Mouse (Mus musculus) kidney, postnatal 10 days (tissue): ENCODE measurements around the gene Pacs2.

ENCODE experiments used
- DNase-seq: peaks from one replicate; pipeline ENCODE4 v3.0.0; 2021; ENCODE audit warnings: mixed read lengths

Gene Pacs2

GRCm38 (mm10) chr12:113044916-113045677 lies 30.8 kb downstream of the Pacs2 start:
- DNase-seq, result peak; percentile 71

GRCm38 (mm10) chr12:113046861-113047260 lies 32.6 kb downstream of the Pacs2 start:
- DNase-seq, result no peak

GRCm38 (mm10) chr12:113048103-113048502 lies 33.8 kb downstream of the Pacs2 start:
- DNase-seq, result no peak

- no peak for DNase-seq
Observed at GRCm38 (mm10) chr12:113049836-113050235, 35.5 kb downstream of the Pacs2 start.

- DNase-seq, result no peak
Observed at GRCm38 (mm10) chr12:113050671-113051070, 36.4 kb downstream of the Pacs2 start.

GRCm38 (mm10) chr12:113051628-113052403 lies 37.5 kb downstream of the Pacs2 start:
- DNase-seq, result peak; percentile 57

- no peak for DNase-seq
Observed at GRCm38 (mm10) chr12:113056089-113056488, 41.8 kb downstream of the Pacs2 start.

- DNase-seq, result no peak
Observed at GRCm38 (mm10) chr12:113060178-113060577, 45.9 kb downstream of the Pacs2 start.

GRCm38 (mm10) chr12:113061606-113062005 lies 47.3 kb downstream of the Pacs2 start:
- DNase-seq, result no peak

GRCm38 (mm10) chr12:113062201-113062600 lies 47.9 kb downstream of the Pacs2 start:
- DNase-seq, result no peak

- DNase-seq, result no peak
Observed at GRCm38 (mm10) chr12:113063700-113064099, 49.4 kb downstream of the Pacs2 start.

GRCm38 (mm10) chr12:113068002-113068401 lies 53.7 kb downstream of the Pacs2 start:
- DNase-seq, result no peak

- no peak for DNase-seq
Observed at GRCm38 (mm10) chr12:113069389-113069788, 55.1 kb downstream of the Pacs2 start.

- DNase-seq, result no peak
Observed at GRCm38 (mm10) chr12:113071321-113071720, 57.0 kb downstream of the Pacs2 start.

GRCm38 (mm10) chr12:113071827-113072226 lies 57.5 kb downstream of the Pacs2 start:
- no peak for DNase-seq

- DNase-seq, result peak; percentile 64
Observed at GRCm38 (mm10) chr12:113073420-113074328, 59.4 kb downstream of the Pacs2 start.

GRCm38 (mm10) chr12:113074329-113075062 lies 60.2 kb downstream of the Pacs2 start, which contains the start of gene Tex22:
Tex22 (plus strand) TSS chr12:113074502.
- peak; percentile 93 for DNase-seq

GRCm38 (mm10) chr12:113075063-113075454 lies 60.8 kb downstream of the Pacs2 start:
- DNase-seq, result peak; percentile 93

- DNase-seq, result no peak
Observed at GRCm38 (mm10) chr12:113075486-113075885, 61.2 kb downstream of the Pacs2 start.

GRCm38 (mm10) chr12:113087276-113087675 lies 73.0 kb downstream of the Pacs2 start:
- DNase-seq, result no peak

- DNase-seq, result no peak
Observed at GRCm38 (mm10) chr12:113088026-113088425, 73.7 kb downstream of the Pacs2 start.

GRCm38 (mm10) chr12:113089107-113089506 lies 74.8 kb downstream of the Pacs2 start:
- DNase-seq, result no peak
